Mouse (Mus musculus) activated CD4-positive, CD25-positive, alpha-beta regulatory T cell, adult 9 weeks (primary cell): Measurements from ENCODE around the gene Dnhd1. TPM values are rescaled to one million over a fixed set of nuclear protein-coding genes. Genes with fewer than 3 reads are reported as not detected.

Experiments used
- polyA plus RNA-seq: library from polyadenylated mRNA; unstranded; fragments of 100-300 nt; shearing (Covaris generic); gene quantifications from one replicate; pipeline ENCODE4 v1.2.1, GENCODE M21; 2017

Gene Dnhd1
- polyA plus RNA-seq, result 2.2 TPM

DNA sequence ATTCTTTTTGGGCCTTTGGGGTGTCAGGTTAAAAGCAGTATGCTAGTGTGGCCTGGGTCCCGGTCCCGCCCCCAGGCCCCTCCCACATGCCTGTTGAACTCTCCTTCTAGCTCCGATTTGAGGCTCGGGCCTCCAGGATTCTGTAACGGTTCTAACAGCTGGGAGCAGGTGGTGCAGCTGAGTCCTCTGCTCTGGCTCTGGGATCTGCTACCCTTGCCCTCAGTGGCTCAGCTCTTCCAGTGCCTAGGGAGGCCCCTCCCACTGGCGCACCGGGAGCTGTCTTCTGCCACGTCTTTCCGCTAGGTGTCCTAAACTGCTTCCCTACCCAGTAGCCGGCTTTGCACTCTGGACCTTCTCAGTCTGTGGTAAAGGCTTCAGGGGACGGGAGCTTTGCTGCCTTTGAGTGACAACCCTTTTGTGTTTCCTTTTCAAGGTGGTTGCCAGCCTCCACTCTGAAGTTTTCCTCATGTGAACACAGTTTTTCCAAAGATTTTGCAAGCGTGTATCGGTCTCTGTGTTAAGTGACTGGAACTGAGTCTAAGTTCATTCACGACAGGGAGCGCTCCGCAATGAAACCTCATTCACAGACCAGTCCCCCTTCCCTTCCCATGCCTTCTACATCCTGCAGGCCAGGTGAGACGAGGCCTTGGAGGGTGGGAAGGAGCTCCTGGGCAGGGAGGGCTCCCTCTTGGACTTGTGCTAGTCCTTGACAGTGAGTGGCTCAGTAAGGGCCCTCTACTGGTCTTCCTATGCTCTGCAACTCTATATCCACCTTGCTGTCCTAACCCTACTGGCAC lies at the start of gene Dnhd1:
Dnhd1 (plus strand) TSS at position 189 of the 797 bp plus-strand sequence.

GRCm38 (mm10) chr7:105633127-105633800 lies 17.4 kb upstream of the Dnhd1 start, which contains the start of gene Trim3:
Gene Trim3 (minus strand): TSS chr7:105633571.

DNA sequence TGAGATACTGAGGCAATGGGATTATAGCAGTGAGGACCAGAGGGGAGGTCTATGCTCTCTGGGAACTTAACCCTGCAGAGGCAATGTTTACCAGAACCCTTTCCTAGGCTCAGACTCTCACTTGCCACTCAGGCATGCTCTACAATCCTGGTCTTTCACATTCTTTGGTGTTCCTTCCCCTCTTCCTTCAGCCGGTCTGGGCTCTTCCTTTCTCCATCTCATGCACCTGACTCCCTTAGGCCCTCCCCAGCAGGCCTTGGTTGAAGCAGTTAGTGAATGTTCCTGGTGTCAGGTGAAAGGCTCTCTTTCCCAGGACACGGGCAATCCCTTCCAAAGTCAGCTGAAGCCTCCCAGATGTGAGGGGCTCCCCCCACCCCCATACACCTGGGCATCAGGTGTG lies 10.9 kb upstream of the Dnhd1 start, which contains the start of gene Timm10b:
Timm10b (plus strand) TSS at position 301 of the 400 bp plus-strand sequence.

DNA sequence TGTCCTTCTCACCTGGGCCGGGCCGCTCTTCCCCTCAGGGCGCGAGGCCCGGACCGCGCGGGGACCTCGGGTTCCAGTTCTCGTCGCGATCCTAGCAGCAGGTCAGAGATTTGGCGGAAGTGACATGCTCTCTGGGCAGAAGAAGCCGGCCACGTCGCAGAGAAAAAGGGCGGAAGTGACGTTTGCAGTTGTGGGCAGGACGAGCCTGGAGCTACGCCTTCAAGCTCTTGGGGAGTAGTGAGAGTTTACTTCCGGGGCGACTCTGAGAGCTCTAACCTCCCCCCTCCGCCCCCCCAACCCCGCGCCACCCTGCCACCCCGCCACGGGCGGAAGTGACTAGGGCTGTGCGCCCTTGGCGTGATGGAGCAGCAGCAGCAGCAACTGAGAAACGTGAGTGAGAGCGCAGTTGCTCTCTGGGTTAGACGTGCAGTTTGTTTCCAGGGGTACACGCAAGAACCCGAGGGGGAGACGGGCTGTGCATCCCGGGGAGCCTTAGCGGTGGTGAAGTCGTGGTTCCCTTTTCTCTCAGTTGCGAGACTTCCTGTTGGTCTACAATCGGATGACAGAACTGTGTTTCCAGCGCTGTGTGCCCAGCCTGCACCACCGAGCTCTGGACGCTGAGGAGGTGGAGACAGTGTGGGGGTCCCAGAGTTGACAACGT lies 10.3 kb upstream of the Dnhd1 start, which contains the start of the genes Arfip2 and Gm45799:
Arfip2 (minus strand) TSS at position 184 of the 661 bp plus-strand sequence.
Gm45799 (plus strand) TSS at position 320 of the 661 bp plus-strand sequence.

DNA sequence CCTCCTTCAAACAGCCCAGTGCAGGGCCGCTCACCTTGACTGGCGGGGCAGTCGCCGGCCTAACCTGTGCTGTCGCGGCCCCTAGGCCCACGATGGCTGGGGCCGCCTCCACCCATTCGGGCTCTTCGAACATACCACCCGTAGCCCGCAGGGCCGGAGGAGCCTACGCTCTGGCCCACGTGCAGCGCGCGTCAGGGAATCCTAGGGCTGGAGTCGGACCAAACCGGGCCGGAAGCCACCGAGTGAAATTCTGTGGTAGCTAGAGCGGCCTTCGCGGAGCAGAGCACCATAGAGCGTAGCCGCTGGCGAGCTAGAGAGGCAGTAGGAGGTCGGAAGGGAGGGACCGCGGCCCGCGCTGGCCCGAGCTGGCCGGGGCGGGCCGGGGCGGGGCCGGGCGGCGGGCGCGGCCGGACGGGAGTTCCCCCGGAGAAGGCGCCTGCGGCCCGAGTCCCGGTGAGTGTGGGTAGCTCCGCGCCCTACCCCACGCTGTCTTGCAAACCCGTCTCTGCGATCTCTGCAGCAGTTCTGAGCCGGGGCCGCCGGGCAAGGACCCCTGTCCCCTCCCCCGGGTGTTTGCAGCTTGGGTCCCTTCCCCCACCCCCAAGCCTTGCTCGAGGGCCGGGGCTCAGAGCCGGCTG lies 85.8 kb downstream of the Dnhd1 start, which contains the start of gene Ilk:
Ilk (plus strand) TSS at position 329 of the 638 bp plus-strand sequence.

GRCm38 (mm10) chr7:105736911-105737521 lies 86.4 kb downstream of the Dnhd1 start, which contains the start of gene Rrp8:
Gene Rrp8 (minus strand): TSS chr7:105737385.

GRCm38 (mm10) chr7:105743926-105744590 lies 93.4 kb downstream of the Dnhd1 start, which contains the start of gene Taf10:
Gene Taf10 (minus strand): TSS chr7:105744361.

DNA sequence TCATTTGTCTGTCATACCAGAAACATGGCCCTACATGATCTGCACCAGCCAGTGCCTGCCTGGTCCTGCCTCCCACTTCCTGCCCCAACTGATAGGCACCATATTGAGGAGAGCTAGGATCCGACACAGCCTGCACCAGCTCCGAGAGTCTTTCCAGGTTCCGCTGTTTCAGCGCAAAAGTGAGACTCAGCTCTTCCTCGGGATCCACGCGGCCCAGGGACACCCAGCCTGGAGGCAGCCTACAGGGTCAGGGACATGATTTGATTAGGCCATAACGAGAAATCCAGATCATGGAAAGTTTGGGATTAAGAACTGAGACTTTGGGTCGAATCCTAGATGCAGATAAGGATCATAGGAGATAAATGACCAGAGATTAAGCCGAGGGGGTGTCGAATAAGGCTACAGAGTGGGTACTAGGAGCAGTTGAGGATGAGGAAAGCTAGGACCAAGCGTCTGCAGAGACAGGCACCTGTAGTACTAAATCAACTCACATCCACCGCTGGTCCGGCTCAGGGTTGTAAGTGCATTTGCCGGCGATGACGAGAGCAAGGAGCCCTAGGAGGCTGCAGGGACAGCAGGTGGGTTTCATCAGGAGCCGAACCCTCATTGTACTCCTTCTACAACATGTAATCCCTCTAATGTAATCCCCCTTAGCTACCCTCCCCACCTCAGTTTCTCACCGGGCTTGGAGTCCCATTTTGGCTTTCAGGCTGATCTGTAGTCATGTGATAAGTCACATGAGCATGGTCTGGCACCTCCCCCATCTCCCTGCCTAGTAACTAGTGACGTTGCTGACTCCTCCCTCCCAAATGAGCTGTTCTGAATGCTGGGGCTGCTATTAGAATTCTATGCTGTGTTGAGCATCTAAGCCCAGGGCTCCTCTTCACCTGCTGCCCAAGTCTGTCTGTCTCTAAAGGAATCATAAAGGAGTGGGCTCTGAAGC lies 101.1 kb downstream of the Dnhd1 start, which contains the start of gene Tpp1:
Tpp1 (minus strand) TSS at position 745 of the 943 bp plus-strand sequence.

Other genes starting within 250 kb of the Dnhd1 start
- not detected for gene Cnga4, start 246.3 kb upstream of the Dnhd1 start, polyA plus RNA-seq
- gene Cckbr, start 225.1 kb upstream of the Dnhd1 start, polyA plus RNA-seq, result not detected
- not detected for gene Cavin3, start 168.5 kb upstream of the Dnhd1 start, polyA plus RNA-seq
- 48.2 TPM for gene Smpd1, start 96.5 kb upstream of the Dnhd1 start, polyA plus RNA-seq
- 7.1 TPM for gene Apbb1, start 69.2 kb upstream of the Dnhd1 start, polyA plus RNA-seq
- gene Hpx, start 50.7 kb upstream of the Dnhd1 start, polyA plus RNA-seq, result not detected
- 2.4 TPM for gene Trim3, start 17.3 kb upstream of the Dnhd1 start, polyA plus RNA-seq
- 218 TPM for gene Timm10b, start 10.8 kb upstream of the Dnhd1 start, polyA plus RNA-seq
- 25.1 TPM for gene Arfip2, start 10.4 kb upstream of the Dnhd1 start, polyA plus RNA-seq
- gene Gm45799, start 10.3 kb upstream of the Dnhd1 start, polyA plus RNA-seq, result 11.4 TPM
- 215 TPM for gene Ilk, start 85.8 kb downstream of the Dnhd1 start, polyA plus RNA-seq
- 37.0 TPM for gene Rrp8, start 86.6 kb downstream of the Dnhd1 start, polyA plus RNA-seq
- gene Taf10, start 93.5 kb downstream of the Dnhd1 start, polyA plus RNA-seq, result 18.6 TPM
- gene Tpp1, start 101.4 kb downstream of the Dnhd1 start, polyA plus RNA-seq, result 127 TPM
- not detected for gene Dchs1, start 136.8 kb downstream of the Dnhd1 start, polyA plus RNA-seq
- gene Mrpl17, start 160.3 kb downstream of the Dnhd1 start, polyA plus RNA-seq, result 160 TPM